Mouse (Mus musculus) C2C12 (cell line): ENCODE data around the gene Palld. TPM values are rescaled to one million over a fixed set of nuclear protein-coding genes. Genes with fewer than 3 reads are reported as not detected.

Experiments used
- H3K27me3 ChIP-seq: one replicate; pipeline ENCODE4 v1.6.1; 2011; ENCODE audit not compliant: control insufficient read depth, insufficient read depth, insufficient read length
- H3K36me3 ChIP-seq: one replicate; pipeline ENCODE4 v1.6.1; 2011; ENCODE audit not compliant: control insufficient read depth, insufficient read depth
- H3K4me3 ChIP-seq: one replicate; pipeline ENCODE4 v1.5.1; 2011; ENCODE audit warnings: mild to moderate bottlenecking, control low read depth; ENCODE audit not compliant: poor library complexity, insufficient read depth, severe bottlenecking
- H3K79me2 ChIP-seq: one replicate; pipeline ENCODE4 v1.6.1; 2011; ENCODE audit not compliant: control insufficient read depth, insufficient read depth
- H3K79me3 ChIP-seq: one replicate; pipeline ENCODE4 v1.6.1; 2011; ENCODE audit warnings: low read depth, control low read depth
- H3ac ChIP-seq: one replicate; pipeline ENCODE3; 2011; ENCODE audit warnings: low read depth; ENCODE audit not compliant: control insufficient read depth, insufficient read length
- CEBPB ChIP-seq: IDR thresholded peaks from one replicate; pipeline ENCODE4 v1.6.1; 2011; ENCODE audit warnings: low read depth, mild to moderate bottlenecking, control low read depth, moderate library complexity
- CTCF ChIP-seq: IDR thresholded peaks from one replicate; pipeline ENCODE4 v1.5.1; 2011; ENCODE audit not compliant: control insufficient read depth, insufficient read depth, insufficient read length
- FOSL1 ChIP-seq: IDR thresholded peaks from one replicate; pipeline ENCODE4 v1.8.0; 2011; ENCODE audit warnings: mild to moderate bottlenecking, low read length; ENCODE audit not compliant: poor library complexity, insufficient read depth, severe bottlenecking
- MAX ChIP-seq: IDR thresholded peaks from one replicate; pipeline ENCODE4 v1.6.1; 2011; ENCODE audit warnings: mild to moderate bottlenecking, control low read depth
- MYOD1 ChIP-seq: IDR thresholded peaks from one replicate; pipeline ENCODE4 v1.6.1; 2011; ENCODE audit warnings: low read depth; ENCODE audit not compliant: control insufficient read depth, insufficient read length
- MYOG ChIP-seq: IDR thresholded peaks from one replicate; pipeline ENCODE4 v1.6.1; 2011; ENCODE audit not compliant: control insufficient read depth, insufficient read length; ENCODE audit errors: extremely low read depth
- USF1 ChIP-seq: IDR thresholded peaks from one replicate; pipeline ENCODE4 v1.6.1; 2011; ENCODE audit warnings: low read depth, mild to moderate bottlenecking, control low read depth, moderate library complexity
- polyA plus RNA-seq: library from polyadenylated mRNA; unstranded; fragments of >200 nt; fragmentation: generic; extraction: Trizol; gene quantifications from one replicate; pipeline ENCODE4 v1.2.1, GENCODE M21; 2012; ENCODE audit warnings: missing spikeins

The Palld gene
- polyA plus RNA-seq, 1 experiment = 79.5 TPM

DNA sequence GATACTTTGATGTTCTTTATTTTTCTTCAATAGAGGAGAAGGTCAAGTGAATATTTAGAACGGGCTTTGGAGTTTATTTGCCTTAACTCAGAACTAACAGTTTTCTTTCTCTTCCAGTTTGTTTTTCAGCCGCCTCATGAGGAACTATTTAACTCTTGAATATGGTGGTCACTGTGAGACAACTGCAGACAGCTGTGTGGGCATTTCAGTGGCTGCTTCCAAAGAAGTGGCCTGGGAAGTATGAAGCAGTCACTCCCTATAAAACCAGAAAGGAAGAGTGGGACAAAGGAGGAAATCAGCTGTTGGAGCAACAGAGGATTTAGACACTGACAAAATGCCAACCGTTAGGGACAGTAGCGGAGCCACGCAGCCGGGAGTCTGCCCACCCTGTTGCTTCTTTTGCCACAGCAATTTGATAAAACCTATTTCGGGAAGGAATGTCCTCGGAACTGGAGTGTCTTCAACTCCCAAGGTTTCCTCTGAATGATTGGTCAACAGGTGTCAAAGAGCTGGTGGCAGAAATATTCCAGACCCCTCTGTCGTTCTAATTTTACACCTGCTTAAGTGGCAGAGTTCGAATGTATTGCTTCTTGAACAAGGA, 19.1 kb upstream of the Palld start:
- Histone ChIP-seq H3K79me3 (no peaks in the 10 kb centered on the region), H3K4me3 (no peak overlapping the region), H3ac (no peak overlapping the region), H3K36me3 (no peaks in the 10 kb centered on the region), H3K27me3 (peaks cover 4% of the 10 kb centered on the region), H3K79me2 (no peaks in the 10 kb centered on the region)
- TF ChIP-seq FOSL1 (no peak), CTCF (no peak), MYOG (no peak), MYOD1 (no peak)

DNA sequence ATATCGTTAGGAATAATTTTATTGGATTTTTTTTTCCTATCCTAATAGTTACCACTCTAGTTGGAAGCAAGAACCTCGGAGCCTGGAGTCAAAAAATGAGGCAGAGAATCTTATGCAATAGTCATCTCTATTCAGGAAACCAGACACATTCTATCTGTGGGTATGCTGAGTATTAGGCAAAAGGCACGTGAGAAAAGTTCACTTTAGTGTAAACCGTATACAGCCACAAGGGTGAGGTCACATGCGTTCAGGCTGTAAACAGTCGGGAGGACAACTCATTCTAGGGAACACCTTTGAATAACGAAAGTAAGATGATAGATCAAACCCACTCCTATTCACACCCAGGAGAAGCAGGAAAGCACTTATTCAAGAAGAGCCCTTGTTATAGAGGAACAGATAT, 17.9 kb upstream of the Palld start:
- Histone ChIP-seq H3K27me3 (peaks cover 4% of the 10 kb centered on the region), H3K79me2 (no peaks in the 10 kb centered on the region), H3K36me3 (no peaks in the 10 kb centered on the region), H3ac (no peak overlapping the region), H3K79me3 (no peaks in the 10 kb centered on the region), H3K4me3 (no peak overlapping the region)
- TF ChIP-seq CTCF (no peak), MYOD1 (no peak), MYOG (no peak), FOSL1 (no peak), USF1 (no peak), CEBPB (no peak), MAX (no peak)

DNA sequence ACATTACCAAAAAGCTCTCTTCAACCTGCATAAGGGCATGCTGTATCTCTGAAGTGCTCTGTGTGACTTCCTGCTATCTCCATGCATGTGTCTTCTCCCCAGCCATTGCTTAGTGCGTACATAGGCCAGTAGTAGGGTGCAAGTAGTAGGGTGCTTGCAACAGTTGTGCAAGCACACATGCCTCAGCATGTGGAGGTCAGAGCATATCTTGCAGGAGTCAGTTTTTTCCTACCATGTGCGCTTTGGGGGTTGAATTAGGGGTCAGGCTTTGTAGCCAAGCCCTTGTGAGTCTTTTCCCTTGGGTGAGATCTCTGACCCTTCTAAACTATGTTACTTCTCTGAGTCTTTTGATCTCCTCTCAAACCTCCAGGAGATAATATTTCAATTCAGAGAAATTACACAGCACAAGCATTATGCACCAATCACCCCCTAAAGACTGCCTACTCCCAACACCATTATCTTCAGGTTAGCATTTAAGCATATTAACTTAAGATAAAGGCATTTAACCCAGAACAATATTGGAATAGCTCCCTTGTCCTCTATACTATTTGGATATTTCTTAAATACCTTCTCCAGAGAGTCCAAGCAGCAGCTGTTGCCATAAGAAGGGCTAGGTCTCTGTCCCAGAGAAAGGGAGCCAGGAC, 16.8 kb upstream of the Palld start:
- TF ChIP-seq CTCF (no peak), FOSL1 (no peak), MYOD1 (no peak), CEBPB (no peak), MYOG (no peak), MAX (no peak), USF1 (no peak)

DNA sequence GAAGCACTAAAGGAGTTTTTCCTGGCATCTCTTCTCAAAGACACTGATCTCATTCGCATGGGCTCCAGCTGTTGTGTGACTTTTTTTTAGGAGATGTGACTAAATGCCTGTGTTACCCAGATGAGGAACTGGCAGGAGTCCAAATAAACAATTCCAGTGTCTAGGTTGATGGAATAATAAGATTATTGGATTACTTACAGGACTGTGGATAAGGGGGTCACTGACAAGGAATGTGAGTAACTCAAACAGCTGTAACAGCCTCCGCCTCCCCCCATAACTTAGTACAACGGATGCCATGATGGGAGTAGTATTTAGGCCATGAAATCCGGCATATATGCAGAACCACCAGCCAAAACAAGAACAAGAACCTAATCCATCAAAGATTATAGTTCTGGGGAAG, 14.8 kb upstream of the Palld start:
- Histone ChIP-seq H3K79me2 (no peaks in the 10 kb centered on the region), H3ac (no peak overlapping the region), H3K4me3 (no peak overlapping the region), H3K36me3 (no peaks in the 10 kb centered on the region), H3K27me3 (peaks cover 8% of the 10 kb centered on the region), H3K79me3 (no peaks in the 10 kb centered on the region)
- TF ChIP-seq MYOD1 = peak; percentile 44
- TF ChIP-seq FOSL1 = no peak

More for the DNA sequence above, 16.8 kb upstream of the Palld start:
- no peaks in the 10 kb centered on the region for H3K79me2 ChIP-seq
- no peak overlapping the region for H3ac ChIP-seq
- no peak overlapping the region for H3K4me3 ChIP-seq
- H3K79me3 ChIP-seq = no peaks in the 10 kb centered on the region
- H3K36me3 ChIP-seq = no peaks in the 10 kb centered on the region
- H3K27me3 ChIP-seq = peaks cover 4% of the 10 kb centered on the region

DNA sequence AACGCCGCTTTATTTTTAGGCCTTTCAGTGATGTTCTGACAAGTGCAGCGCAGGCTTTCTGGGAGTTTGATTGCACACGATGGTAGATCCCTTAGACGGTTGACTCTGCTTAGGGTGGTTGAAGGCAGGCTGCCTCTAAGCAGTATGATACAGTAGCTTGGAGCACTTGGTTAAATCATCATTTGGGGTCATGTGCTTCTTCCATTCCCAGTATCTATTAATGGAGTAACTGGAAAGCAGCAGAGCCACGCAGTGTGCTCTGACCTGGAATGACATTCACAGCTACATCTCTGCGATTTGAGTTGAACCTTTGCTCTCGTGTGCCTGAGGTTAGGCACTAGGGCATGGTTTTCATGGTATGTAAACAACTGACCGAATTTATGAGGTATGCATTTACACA, 11.5 kb upstream of the Palld start:
- TF ChIP-seq MYOD1 (no peak), USF1 (no peak), CEBPB (no peak), MAX (no peak), MYOG (no peak), CTCF (no peak), FOSL1 (no peak)
- H3K79me2 ChIP-seq = no peaks in the 10 kb centered on the region
- H3K4me3 ChIP-seq = no peak overlapping the region
- peaks cover 5% of the 10 kb centered on the region for H3K27me3 ChIP-seq
- H3K79me3 ChIP-seq = no peaks in the 10 kb centered on the region
- H3K36me3 ChIP-seq = no peaks in the 10 kb centered on the region
- H3ac ChIP-seq = no peak overlapping the region

DNA sequence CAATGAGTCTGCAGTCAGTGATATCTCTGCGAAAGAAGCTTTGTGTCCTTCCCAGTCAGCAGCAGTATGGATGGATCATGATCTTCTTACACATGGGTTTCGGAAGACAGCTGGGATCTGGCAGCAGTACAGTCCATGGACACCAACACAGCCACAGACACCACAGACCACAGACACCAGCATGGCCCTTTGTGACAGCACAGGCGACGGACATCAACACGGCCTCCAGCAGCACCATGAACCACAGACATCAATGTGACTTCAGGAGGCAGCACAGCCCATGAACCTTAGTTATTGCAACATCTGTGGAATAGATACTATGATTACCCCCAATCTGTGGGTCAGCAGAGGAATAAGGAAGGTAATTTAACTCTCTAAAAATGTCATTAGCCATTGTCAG, 10.3 kb upstream of the Palld start:
- Histone ChIP-seq H3K36me3 (no peaks in the 10 kb centered on the region), H3ac (no peak overlapping the region), H3K79me2 (no peaks in the 10 kb centered on the region), H3K79me3 (no peaks in the 10 kb centered on the region), H3K4me3 (no peak overlapping the region), H3K27me3 (peaks cover 4% of the 10 kb centered on the region)
- no peak for TF ChIP-seq CEBPB
- no peak for TF ChIP-seq FOSL1
- TF ChIP-seq MYOD1 = no peak
- TF ChIP-seq CTCF = no peak
- no peak for TF ChIP-seq MAX
